Mouse (Mus musculus) C2C12 (cell line): ENCODE measurements around the gene Runx2. TPM values are rescaled to one million over a fixed set of nuclear protein-coding genes. Genes with fewer than 3 reads are reported as not detected.

Experiments
- H3K27me3 ChIP-seq: one replicate; pipeline ENCODE4 v1.6.1; 2011; ENCODE audit not compliant: control insufficient read depth, insufficient read depth, insufficient read length
- H3K36me3 ChIP-seq: one replicate; pipeline ENCODE4 v1.6.1; 2011; ENCODE audit not compliant: control insufficient read depth, insufficient read depth
- H3K4me3 ChIP-seq: one replicate; pipeline ENCODE4 v1.5.1; 2011; ENCODE audit warnings: mild to moderate bottlenecking, control low read depth; ENCODE audit not compliant: poor library complexity, insufficient read depth, severe bottlenecking
- H3K79me2 ChIP-seq: one replicate; pipeline ENCODE4 v1.6.1; 2011; ENCODE audit not compliant: control insufficient read depth, insufficient read depth
- H3K79me3 ChIP-seq: one replicate; pipeline ENCODE4 v1.6.1; 2011; ENCODE audit warnings: low read depth, control low read depth
- H3ac ChIP-seq: one replicate; pipeline ENCODE3; 2011; ENCODE audit warnings: low read depth; ENCODE audit not compliant: control insufficient read depth, insufficient read length
- CEBPB ChIP-seq: IDR thresholded peaks from one replicate; pipeline ENCODE4 v1.6.1; 2011; ENCODE audit warnings: low read depth, mild to moderate bottlenecking, control low read depth, moderate library complexity
- CTCF ChIP-seq: IDR thresholded peaks from one replicate; pipeline ENCODE4 v1.5.1; 2011; ENCODE audit not compliant: control insufficient read depth, insufficient read depth, insufficient read length
- FOSL1 ChIP-seq: IDR thresholded peaks from one replicate; pipeline ENCODE4 v1.8.0; 2011; ENCODE audit warnings: mild to moderate bottlenecking, low read length; ENCODE audit not compliant: poor library complexity, insufficient read depth, severe bottlenecking
- MAX ChIP-seq: IDR thresholded peaks from one replicate; pipeline ENCODE4 v1.6.1; 2011; ENCODE audit warnings: mild to moderate bottlenecking, control low read depth
- MYOD1 ChIP-seq: IDR thresholded peaks from one replicate; pipeline ENCODE4 v1.6.1; 2011; ENCODE audit warnings: low read depth; ENCODE audit not compliant: control insufficient read depth, insufficient read length
- MYOG ChIP-seq: IDR thresholded peaks from one replicate; pipeline ENCODE4 v1.6.1; 2011; ENCODE audit not compliant: control insufficient read depth, insufficient read length; ENCODE audit errors: extremely low read depth
- USF1 ChIP-seq: IDR thresholded peaks from one replicate; pipeline ENCODE4 v1.6.1; 2011; ENCODE audit warnings: low read depth, mild to moderate bottlenecking, control low read depth, moderate library complexity
- polyA plus RNA-seq: library from polyadenylated mRNA; unstranded; fragments of >200 nt; fragmentation: generic; extraction: Trizol; gene quantifications from one replicate; pipeline ENCODE4 v1.2.1, GENCODE M21; 2012; ENCODE audit warnings: missing spikeins

Runx2 gene
- polyA plus RNA-seq, 1 experiment: 16.6 TPM

DNA sequence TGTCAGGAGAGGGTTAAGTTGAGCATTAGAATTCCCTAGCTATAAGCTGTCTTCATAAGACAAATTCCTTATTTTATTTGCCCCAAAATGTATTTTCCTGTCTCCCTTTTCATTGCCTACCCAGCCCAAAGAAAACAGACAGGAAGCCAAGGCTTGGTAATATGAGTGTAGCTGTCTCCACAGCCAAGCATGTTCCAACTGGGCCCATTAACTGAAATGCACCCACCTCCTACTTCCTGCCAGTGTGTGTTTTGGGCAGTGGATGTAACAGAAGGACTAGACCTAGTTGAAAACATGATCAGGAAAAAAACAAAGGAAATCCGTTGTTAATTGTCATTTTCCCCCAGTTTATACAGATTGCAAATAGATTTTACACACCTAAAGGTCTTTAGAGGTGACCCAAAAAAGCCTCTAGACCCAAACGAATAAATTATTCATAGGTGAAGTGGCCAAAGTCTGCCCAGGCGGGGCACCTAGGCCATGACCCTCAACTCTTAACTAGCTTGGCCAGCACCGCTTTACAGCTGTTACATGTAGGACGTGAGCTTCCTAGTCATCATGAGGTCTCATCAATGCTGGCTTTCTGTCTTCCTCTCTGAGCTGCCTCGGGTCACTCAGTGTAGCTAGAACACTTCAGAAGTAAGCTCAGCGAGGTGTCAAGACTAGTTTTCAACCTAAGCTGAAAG, 154.3 kb downstream of the Runx2 start:
- peaks cover 24% of the 10 kb centered on the region for H3K79me3 ChIP-seq
- peaks cover 84% of the 10 kb centered on the region for H3K79me2 ChIP-seq
- no peak overlapping the region for H3ac ChIP-seq
- TF ChIP-seq MYOG (no peak), USF1 (no peak), CTCF (no peak), CEBPB (no peak), MYOD1 (no peak), MAX (no peak), FOSL1 (no peak)
- H3K36me3 ChIP-seq: peaks cover 48% of the 10 kb centered on the region
- no peak overlapping the region for H3K4me3 ChIP-seq
- no peaks in the 10 kb centered on the region for H3K27me3 ChIP-seq

DNA sequence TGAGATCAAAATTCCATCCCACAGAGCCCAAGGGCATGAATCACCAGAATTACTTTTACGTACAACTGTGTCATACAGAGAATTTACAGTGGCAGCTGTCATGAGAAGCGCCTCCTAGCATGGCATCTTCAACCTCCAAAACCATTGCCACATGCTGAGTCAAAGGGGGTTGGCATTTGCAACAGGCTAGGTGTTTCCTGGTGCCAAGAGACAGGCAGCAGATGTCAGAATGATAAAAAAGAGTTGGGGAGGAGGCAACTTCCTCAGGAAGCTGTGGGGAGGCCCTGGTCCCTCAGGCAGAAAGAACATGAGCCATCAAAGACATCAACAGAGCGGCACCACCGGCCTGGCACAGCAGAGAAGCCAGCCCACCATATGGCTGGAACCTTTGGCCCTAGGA, 160.1 kb downstream of the Runx2 start:
- Histone ChIP-seq H3K36me3 (peaks cover 44% of the 10 kb centered on the region), H3K79me2 (peaks cover 80% of the 10 kb centered on the region), H3K79me3 (peaks cover 36% of the 10 kb centered on the region), H3K27me3 (no peaks in the 10 kb centered on the region), H3K4me3 (no peak overlapping the region), H3ac (no peak overlapping the region)
- TF ChIP-seq FOSL1: peak; percentile 51
- TF ChIP-seq MYOD1: peak; percentile 97
- TF ChIP-seq CTCF: no peak
- TF ChIP-seq CEBPB: peak; percentile 71
- no peak for TF ChIP-seq USF1
- TF ChIP-seq MAX: peak; percentile 93

DNA sequence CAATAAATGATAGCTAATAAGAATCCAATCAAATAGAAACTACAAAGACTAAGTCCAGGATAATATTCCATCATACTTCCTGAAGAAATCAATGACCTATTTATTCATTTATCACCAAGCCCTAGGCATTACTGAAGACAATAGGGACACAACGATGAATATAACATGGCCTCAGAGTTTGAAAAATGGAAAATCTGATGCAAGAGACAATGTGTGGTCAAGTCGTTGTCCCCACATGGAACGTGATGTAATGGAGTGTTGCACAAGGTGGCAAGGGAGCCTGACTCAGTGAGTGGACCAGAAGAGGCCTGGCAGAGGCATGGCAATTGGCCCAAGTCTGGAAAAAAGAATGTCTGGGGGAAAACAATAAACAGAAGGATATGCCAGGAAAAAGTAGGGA, 161.5 kb downstream of the Runx2 start:
- H3K4me3 ChIP-seq: no peak overlapping the region
- peaks cover 36% of the 10 kb centered on the region for H3K36me3 ChIP-seq
- peak; percentile 65 for TF ChIP-seq MAX
- no peak for TF ChIP-seq MYOD1
- TF ChIP-seq CEBPB: peak; percentile 93
- H3ac ChIP-seq: no peak overlapping the region
- H3K79me3 ChIP-seq: peaks cover 45% of the 10 kb centered on the region
- H3K79me2 ChIP-seq: peaks cover 89% of the 10 kb centered on the region
- no peaks in the 10 kb centered on the region for H3K27me3 ChIP-seq

DNA sequence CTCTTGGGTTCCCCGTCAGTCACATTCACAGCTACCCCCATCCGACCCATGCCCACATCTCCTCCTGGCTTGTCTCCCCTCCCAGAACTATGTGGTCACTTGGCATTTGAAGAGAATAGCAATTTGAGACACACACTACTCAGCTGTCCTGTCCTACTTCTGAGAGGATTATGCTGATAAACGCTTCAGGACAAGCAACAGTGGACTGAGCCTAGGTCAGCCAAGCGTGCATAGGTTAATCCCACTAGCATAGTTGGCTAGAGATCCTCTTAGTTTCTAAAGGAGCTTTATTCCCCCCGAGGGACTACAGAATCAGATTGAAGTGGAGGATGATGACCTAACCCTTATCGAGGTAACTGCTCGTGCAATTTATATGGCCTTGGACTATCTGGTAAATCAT, 162.5 kb downstream of the Runx2 start:
- Histone ChIP-seq H3K79me2 (peaks cover 89% of the 10 kb centered on the region), H3K36me3 (peaks cover 36% of the 10 kb centered on the region), H3K79me3 (peaks cover 41% of the 10 kb centered on the region), H3K27me3 (no peaks in the 10 kb centered on the region), H3K4me3 (no peak overlapping the region), H3ac (no peak overlapping the region)
- TF ChIP-seq MAX: no peak
- TF ChIP-seq MYOG: no peak
- TF ChIP-seq USF1: no peak
- no peak for TF ChIP-seq MYOD1
- TF ChIP-seq FOSL1: no peak
- TF ChIP-seq CTCF: no peak
- TF ChIP-seq CEBPB: no peak

DNA sequence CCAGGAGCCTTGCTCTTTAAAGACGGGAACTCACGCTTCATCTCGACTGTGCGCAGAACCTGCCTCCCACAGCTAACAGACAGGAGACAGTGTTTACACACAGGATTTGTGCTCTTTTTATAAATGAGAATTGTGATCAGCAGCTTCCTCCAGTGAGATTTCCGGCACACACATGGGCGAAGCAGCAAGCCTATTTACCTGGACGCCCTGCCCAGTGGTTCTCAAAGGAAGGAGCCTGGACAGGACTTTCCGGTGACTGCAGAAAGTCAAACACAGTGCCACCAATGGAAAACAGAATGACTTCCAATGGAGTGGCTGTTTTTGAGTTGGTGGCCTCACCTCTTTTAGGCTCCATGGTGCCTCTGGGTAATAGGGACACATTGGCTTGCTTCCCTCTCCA, 163.0 kb downstream of the Runx2 start:
- peaks cover 44% of the 10 kb centered on the region for H3K79me3 ChIP-seq
- H3ac ChIP-seq: no peak overlapping the region
- TF ChIP-seq CTCF (no peak), USF1 (no peak), MAX (no peak), FOSL1 (no peak), MYOG (no peak), CEBPB (no peak), MYOD1 (no peak)
- peaks cover 89% of the 10 kb centered on the region for H3K79me2 ChIP-seq
- no peak overlapping the region for H3K4me3 ChIP-seq
- H3K27me3 ChIP-seq: no peaks in the 10 kb centered on the region
- H3K36me3 ChIP-seq: peaks cover 40% of the 10 kb centered on the region

DNA sequence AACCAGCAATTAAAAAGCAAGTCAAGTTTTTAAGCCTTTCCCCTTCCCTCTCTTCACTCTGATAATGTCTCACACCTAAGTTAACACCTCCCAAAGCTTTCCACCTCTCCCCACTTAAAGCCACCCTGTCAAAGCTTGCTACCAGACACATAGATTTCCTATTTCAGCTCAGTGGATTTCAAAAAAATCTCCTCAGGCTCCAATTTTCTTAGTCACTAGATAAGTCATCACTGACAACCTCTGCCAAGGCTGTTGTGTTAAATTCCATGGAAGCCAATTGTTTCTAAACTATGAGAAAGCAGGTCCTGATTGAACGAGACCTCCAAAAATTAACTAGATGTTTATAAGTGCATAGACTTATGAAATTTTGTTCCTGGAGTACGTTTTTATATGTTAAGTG, 164.2 kb downstream of the Runx2 start:
- Histone ChIP-seq H3K4me3 (no peak overlapping the region), H3ac (no peak overlapping the region), H3K79me2 (peaks cover 89% of the 10 kb centered on the region), H3K79me3 (peaks cover 49% of the 10 kb centered on the region), H3K27me3 (no peaks in the 10 kb centered on the region), H3K36me3 (peaks cover 43% of the 10 kb centered on the region)
- TF ChIP-seq CEBPB (no peak), USF1 (no peak), CTCF (no peak), FOSL1 (no peak), MYOG (no peak), MYOD1 (no peak), MAX (no peak)
